Mouse (Mus musculus) cortical plate, adult 2 months (tissue): ENCODE measurements around the gene Olfr1262. TPM values are rescaled to one million over a fixed set of nuclear protein-coding genes. Genes with fewer than 3 reads are reported as not detected.

Source experiments
- H3K27ac ChIP-seq: fragments of 200-500 bp; 2 replicates; pipeline ENCODE4 v1.5.1; 2012; ENCODE audit warnings: low read length, control low read depth, inconsistent platforms; ENCODE audit not compliant: insufficient read depth
- H3K4me1 ChIP-seq: fragments of 200-500 bp; 2 replicates; pipeline ENCODE4 v1.6.1; 2011; ENCODE audit warnings: low read length; ENCODE audit not compliant: control insufficient read depth, insufficient read depth
- H3K4me3 ChIP-seq: fragments of 200-500 bp; 2 replicates; pipeline ENCODE4 v1.5.1; 2011; ENCODE audit warnings: mild to moderate bottlenecking, low read length, control low read depth; ENCODE audit not compliant: insufficient read depth
- CTCF ChIP-seq: fragments of 200-500 bp; IDR thresholded peaks from 2 replicates; pipeline ENCODE4 v1.5.1; 2011; ENCODE audit warnings: mild to moderate bottlenecking, control low read depth, low read length; ENCODE audit not compliant: insufficient read depth; ENCODE audit errors: extremely low read depth
- POLR2A ChIP-seq: fragments of 200-500 bp; IDR thresholded peaks from 2 replicates; pipeline ENCODE4 v1.6.1; 2011; ENCODE audit warnings: mild to moderate bottlenecking, low read length, control low read depth; ENCODE audit not compliant: insufficient read depth; ENCODE audit errors: extremely low read depth
- polyA plus RNA-seq: library from polyadenylated mRNA; depleted of rRNA; stranded (reverse); fragments of >200 nt; gene quantifications from 2 replicates; pipeline ENCODE4 v1.2.3, GENCODE M21; 2012; rRNA removed

The Olfr1262 gene
- not detected in 2 replicates for polyA plus RNA-seq

DNA sequence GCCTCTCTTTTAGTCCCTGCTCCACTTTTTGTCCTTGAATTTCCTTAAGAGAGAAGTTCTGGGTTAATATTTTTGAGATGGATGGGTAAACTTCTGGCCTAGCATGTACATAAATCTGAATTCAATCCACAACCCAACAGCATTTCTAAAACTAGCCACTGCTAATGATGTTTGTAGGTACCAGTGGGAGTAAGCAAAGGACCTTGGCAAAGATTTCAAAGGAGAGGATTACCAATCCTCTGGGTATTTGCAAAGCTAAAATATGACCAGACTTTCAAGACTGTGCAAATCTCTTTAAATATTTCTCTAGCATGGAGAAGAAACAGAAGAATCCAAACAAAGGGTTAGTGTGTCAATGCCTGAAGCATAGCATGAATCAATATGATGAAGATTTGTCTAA is at the start of gene Olfr1262:
TSS of gene Olfr1262 (plus strand) at position 301 of the 400 bp plus-strand sequence.
- H3K4me3 ChIP-seq, result no peak within 1 kb of the TSS
- no peak within 1 kb of the TSS for H3K27ac ChIP-seq
- no peak for TF ChIP-seq POLR2A
- TF ChIP-seq CTCF, result no peak
- no peaks in the 10 kb centered on the region for H3K4me1 ChIP-seq

DNA sequence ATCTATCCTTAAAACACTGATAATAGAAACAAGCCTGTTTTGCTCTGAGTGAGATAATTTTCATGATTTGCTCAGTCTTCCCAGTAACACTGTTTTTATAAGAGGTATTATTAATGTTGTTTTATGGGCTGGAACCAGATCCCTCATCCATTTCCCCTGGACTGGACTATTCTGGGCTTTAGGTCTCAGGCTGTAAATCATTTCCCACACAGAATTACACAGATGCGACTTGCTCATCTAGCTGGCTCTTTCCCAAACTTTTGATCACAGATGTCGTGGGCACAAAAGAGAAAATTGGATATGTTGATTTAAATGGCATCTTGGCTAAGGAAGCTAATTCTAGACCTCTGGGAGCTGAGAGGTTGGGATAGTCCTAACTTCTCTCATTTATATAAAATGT is 25.8 kb upstream of the Olfr1262 start, which contains the start of gene Olfr1260:
TSS of gene Olfr1260 (plus strand) at position 157 of the 400 bp plus-strand sequence.
- Histone ChIP-seq H3K4me3 (no peak within 1 kb of the TSS), H3K27ac (no peak within 1 kb of the TSS), H3K4me1 (no peaks in the 10 kb centered on the region)
- no peak for TF ChIP-seq POLR2A
- no peak for TF ChIP-seq CTCF

DNA sequence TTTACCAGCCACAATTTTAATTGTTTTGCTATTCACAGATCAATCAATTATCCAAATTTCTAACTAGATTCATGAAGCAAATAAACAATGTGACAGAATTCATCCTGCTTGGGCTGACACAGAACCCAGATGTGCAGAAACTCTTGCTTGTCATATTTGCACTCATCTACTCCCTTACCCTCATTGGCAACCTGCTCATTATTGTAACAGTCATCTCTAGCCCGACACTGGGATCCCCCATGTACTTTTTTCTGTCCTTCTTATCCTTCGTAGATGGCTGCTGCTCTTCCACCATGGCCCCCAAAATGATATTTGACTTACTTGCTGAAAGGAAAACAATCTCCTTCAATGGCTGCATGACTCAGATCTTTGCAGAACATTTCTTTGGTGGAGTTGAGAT is 22.2 kb upstream of the Olfr1262 start:
- no peak for TF ChIP-seq POLR2A
- TF ChIP-seq CTCF, result no peak
- Histone ChIP-seq H3K4me3 (no peak overlapping the region), H3K4me1 (no peaks in the 10 kb centered on the region), H3K27ac (no peak overlapping the region)

DNA sequence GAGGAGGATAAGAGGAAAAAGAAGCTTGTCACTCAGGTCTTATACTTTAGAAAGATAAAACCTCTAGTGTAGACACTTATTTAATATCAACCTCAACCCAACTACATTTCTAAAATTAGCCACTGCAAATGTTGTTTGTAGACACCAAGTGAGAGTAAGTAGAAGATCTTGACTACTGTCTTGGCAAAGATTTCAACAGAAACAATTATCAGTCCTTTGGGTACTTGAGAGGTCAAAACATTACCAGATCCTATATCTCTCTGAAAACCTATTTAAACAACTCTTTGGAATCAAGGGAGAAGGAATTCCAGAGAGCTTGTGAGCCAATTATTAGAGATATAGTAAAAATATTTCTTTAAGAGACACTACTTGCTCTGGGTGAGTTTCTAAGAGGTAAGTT is 9.0 kb upstream of the Olfr1262 start, which contains the start of gene Olfr1261:
TSS of gene Olfr1261 (plus strand) at position 301 of the 400 bp plus-strand sequence.
- Histone ChIP-seq H3K4me1 (no peaks in the 10 kb centered on the region), H3K27ac (no peak within 1 kb of the TSS), H3K4me3 (no peak within 1 kb of the TSS)
- TF ChIP-seq POLR2A, result no peak
- TF ChIP-seq CTCF, result no peak

DNA sequence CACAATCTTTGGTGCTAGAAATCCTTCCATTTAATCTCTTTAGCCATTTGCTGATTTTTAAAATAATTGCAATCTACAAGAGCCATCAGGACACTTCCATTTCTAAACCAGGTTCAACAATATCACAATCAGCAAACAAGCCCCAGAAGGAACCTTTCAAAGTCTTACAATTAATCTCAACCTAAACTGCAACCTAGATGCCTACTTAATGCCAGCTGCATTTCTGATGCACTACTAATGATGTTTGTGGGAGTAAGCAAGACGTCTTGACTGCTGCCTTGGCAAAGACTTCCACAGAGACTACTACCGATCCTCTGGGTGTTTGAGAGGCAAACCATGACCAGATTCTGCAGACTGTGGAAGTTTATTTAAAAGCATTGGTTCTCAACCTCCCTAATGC is 11.9 kb downstream of the Olfr1262 start, which contains the start of gene Olfr1263:
TSS of gene Olfr1263 (plus strand) at position 301 of the 400 bp plus-strand sequence.
- Histone ChIP-seq H3K27ac (no peak within 1 kb of the TSS), H3K4me1 (no peaks in the 10 kb centered on the region), H3K4me3 (no peak within 1 kb of the TSS)
- TF ChIP-seq CTCF, result no peak
- no peak for TF ChIP-seq POLR2A

DNA sequence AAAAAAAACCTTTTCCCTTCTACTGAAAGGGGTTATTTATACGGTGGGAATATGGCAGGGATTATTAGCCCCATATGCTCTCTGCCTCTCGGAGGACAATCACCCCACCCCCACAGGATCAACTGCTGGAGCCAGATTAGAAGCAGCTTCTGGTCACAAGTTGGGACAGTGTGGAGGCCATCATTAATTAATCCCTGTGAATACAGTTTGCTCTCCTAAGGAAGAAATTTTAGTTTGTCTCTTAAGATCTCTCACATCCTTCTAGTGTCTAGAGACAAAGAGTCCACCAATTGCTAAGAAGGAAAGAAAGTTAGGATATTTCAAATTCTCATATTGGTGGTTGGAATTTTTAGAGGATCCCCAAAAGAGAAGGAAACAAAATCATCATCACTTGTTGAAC is 25.5 kb downstream of the Olfr1262 start, which contains the start of gene Olfr1264:
TSS of gene Olfr1264 (minus strand) at position 101 of the 400 bp plus-strand sequence.
- TF ChIP-seq POLR2A, result no peak
- TF ChIP-seq CTCF, result no peak
- no peak within 1 kb of the TSS for H3K4me3 ChIP-seq
- no peaks in the 10 kb centered on the region for H3K4me1 ChIP-seq
- no peak within 1 kb of the TSS for H3K27ac ChIP-seq

DNA sequence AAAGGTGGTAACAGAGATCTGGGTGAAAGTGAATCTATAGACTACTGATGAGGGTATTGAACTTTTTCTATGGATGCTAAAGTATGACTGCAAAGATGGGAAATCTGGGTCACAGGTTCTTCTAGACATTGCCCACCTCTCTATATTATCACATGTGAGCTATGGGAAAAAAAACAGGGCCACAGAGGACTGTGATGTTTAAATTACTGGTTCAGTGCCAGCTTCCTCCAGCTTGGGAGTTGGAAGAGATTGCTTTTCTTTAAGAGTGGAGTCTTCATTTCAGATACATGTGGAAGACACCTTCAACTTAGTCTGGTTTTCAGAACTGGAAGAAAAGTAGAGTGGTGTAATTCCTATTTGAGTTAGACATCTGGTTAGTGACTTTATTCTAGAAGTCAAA is 35.1 kb downstream of the Olfr1262 start, which contains the start of gene Olfr1265:
TSS of gene Olfr1265 (plus strand) at position 301 of the 400 bp plus-strand sequence.
- no peaks in the 10 kb centered on the region for H3K4me1 ChIP-seq
- H3K4me3 ChIP-seq, result no peak within 1 kb of the TSS
- H3K27ac ChIP-seq, result no peak within 1 kb of the TSS
- TF ChIP-seq CTCF (no peak), POLR2A (no peak)

Other genes with a start within 250 kb of the Olfr1262 start
- not detected in 2 replicates for gene Olfr1253, start 243.1 kb upstream of the Olfr1262 start, polyA plus RNA-seq
- not detected in 2 replicates for gene Olfr1254, start 206.5 kb upstream of the Olfr1262 start, polyA plus RNA-seq
- gene Olfr1255, start 188.1 kb upstream of the Olfr1262 start, polyA plus RNA-seq, result not detected in 2 replicates
- not detected in 2 replicates for gene Olfr1256, start 158.6 kb upstream of the Olfr1262 start, polyA plus RNA-seq
- not detected in 2 replicates for gene Olfr48, start 151.9 kb upstream of the Olfr1262 start, polyA plus RNA-seq
- gene Olfr1257, start 121.7 kb upstream of the Olfr1262 start, polyA plus RNA-seq, result not detected in 2 replicates
- not detected in 2 replicates for gene Olfr1258, start 72.8 kb upstream of the Olfr1262 start, polyA plus RNA-seq
- gene Olfr1259, start 51.5 kb upstream of the Olfr1262 start, polyA plus RNA-seq, result not detected in 2 replicates
- not detected in 2 replicates for gene Olfr1260, start 25.8 kb upstream of the Olfr1262 start, polyA plus RNA-seq
- gene Olfr1261, start 8.9 kb upstream of the Olfr1262 start, polyA plus RNA-seq, result not detected in 2 replicates
- not detected in 2 replicates for gene Olfr1263, start 12.0 kb downstream of the Olfr1262 start, polyA plus RNA-seq
- not detected in 2 replicates for gene Olfr1264, start 25.4 kb downstream of the Olfr1262 start, polyA plus RNA-seq
- gene Olfr1265, start 35.2 kb downstream of the Olfr1262 start, polyA plus RNA-seq, result not detected in 2 replicates
- not detected in 2 replicates for gene Olfr140, start 63.4 kb downstream of the Olfr1262 start, polyA plus RNA-seq
- gene Olfr1269, start 121.3 kb downstream of the Olfr1262 start, polyA plus RNA-seq, result not detected in 2 replicates
- gene Olfr32, start 142.2 kb downstream of the Olfr1262 start, polyA plus RNA-seq, result not detected in 2 replicates
- gene Olfr1270, start 152.9 kb downstream of the Olfr1262 start, polyA plus RNA-seq, result not detected in 2 replicates
- gene Olfr1506, start 224.3 kb downstream of the Olfr1262 start, polyA plus RNA-seq, result not detected in 2 replicates